Mouse (Mus musculus) CH12.LX (cell line): ENCODE results near the gene Gzma. TPM values are rescaled to one million over a fixed set of nuclear protein-coding genes. Genes with fewer than 3 reads are reported as not detected.

Experiments used
- DNase-seq: peaks from one replicate; pipeline ENCODE4 v3.0.0-alpha.2; 2013; ENCODE audit errors: extremely low read depth
- H3K27ac ChIP-seq: 2 replicates; pipeline ENCODE4 v1.5.1; 2012; ENCODE audit warnings: low read depth, mild to moderate bottlenecking, control low read depth, moderate library complexity; ENCODE audit not compliant: insufficient read depth
- H3K27me3 ChIP-seq: replicated peaks from 2 replicates; pipeline ENCODE3; 2012; ENCODE audit warnings: inconsistent platforms
- H3K36me3 ChIP-seq, 2 experiments: replicated peaks in 1 of 2; 2 replicates each; pipeline versions ENCODE3 to v1.6.1; 2012; ENCODE audit warnings: inconsistent platforms in 1 of 2, low read length in 1 of 2, mild to moderate bottlenecking in 1 of 2, mixed read lengths in 1 of 2, moderate library complexity in 1 of 2; ENCODE audit not compliant: control insufficient read depth in 1 of 2, insufficient read depth in 1 of 2
- H3K4me1 ChIP-seq, 2 experiments: 2 replicates each; pipeline ENCODE4 v1.6.1; 2012; ENCODE audit warnings: inconsistent platforms in 1 of 2, moderate library complexity in 1 of 2; ENCODE audit not compliant: insufficient read depth in 2 of 2, control insufficient read depth in 1 of 2
- H3K4me2 ChIP-seq: 2 replicates; pipeline ENCODE4 v1.6.1; 2012; ENCODE audit warnings: low read depth, mild to moderate bottlenecking, control low read depth; ENCODE audit not compliant: poor library complexity, insufficient read depth, severe bottlenecking
- H3K4me3 ChIP-seq, 3 experiments: fragments of 150-350 bp in 1 of 3; sonication (generic) in 1 of 3; replicated peaks in 1 of 3; 2 replicates each; pipeline versions ENCODE3 to v1.5.1; 2011 to 2012; ENCODE audit warnings: low read depth in 2 of 3, low read length in 2 of 3, mild to moderate bottlenecking in 2 of 3, moderate library complexity in 2 of 3, control low read depth in 1 of 3, improper control_type of control experiment in 1 of 3, inconsistent platforms in 1 of 3, mixed read lengths in 1 of 3; ENCODE audit not compliant: poor library complexity in 1 of 3
- H3K79me2 ChIP-seq: replicated peaks from 2 replicates; pipeline ENCODE4 v1.6.1; 2012; ENCODE audit warnings: mild to moderate bottlenecking, moderate library complexity; ENCODE audit not compliant: control insufficient read depth, poor library complexity, insufficient read depth, severe bottlenecking; ENCODE audit errors: extremely low read depth
- H3K9ac ChIP-seq: 2 replicates; pipeline ENCODE4 v1.6.1; 2012; ENCODE audit warnings: low read depth, mild to moderate bottlenecking, control low read depth, moderate library complexity; ENCODE audit not compliant: insufficient read depth
- H3K9me3 ChIP-seq: replicated peaks from 2 replicates; pipeline ENCODE3; 2012; ENCODE audit warnings: low read length, inconsistent platforms, mixed read lengths
- BHLHE40 ChIP-seq: IDR thresholded peaks from 2 replicates; pipeline ENCODE4 v1.6.1; 2011; ENCODE audit warnings: mild to moderate bottlenecking, low read depth, low read length, improper control_type of control experiment
- CHD1 ChIP-seq: IDR thresholded peaks from 2 replicates; pipeline ENCODE4 v1.6.1; 2012; ENCODE audit warnings: low read depth, low read length, improper control_type of control experiment, inconsistent platforms
- CHD2 ChIP-seq: IDR thresholded peaks from 2 replicates; pipeline ENCODE4 v1.6.1; 2011; ENCODE audit warnings: low read length, improper control_type of control experiment
- E2F4 ChIP-seq: IDR thresholded peaks from 2 replicates; pipeline ENCODE4 v1.6.1; 2011; ENCODE audit warnings: low read depth, low read length, improper control_type of control experiment; ENCODE audit not compliant: insufficient replicate concordance
- EP300 ChIP-seq: IDR thresholded peaks from 2 replicates; pipeline ENCODE4 v1.6.1; 2011; ENCODE audit warnings: low read length, improper control_type of control experiment
- IRF4 ChIP-seq: IDR thresholded peaks from 2 replicates; pipeline ENCODE4 v1.6.1; 2014; ENCODE audit warnings: low read depth, mild to moderate bottlenecking, inconsistent platforms, low read length, improper control_type of control experiment
- JUND ChIP-seq: conservative IDR thresholded peaks from 2 replicates; pipeline ENCODE4 v1.6.1; 2011; ENCODE audit warnings: low read depth, low read length, improper control_type of control experiment
- MAFK ChIP-seq: IDR thresholded peaks from 2 replicates; pipeline ENCODE4 v1.6.1; 2011; ENCODE audit warnings: low read length, improper control_type of control experiment; ENCODE audit not compliant: insufficient replicate concordance
- MAX ChIP-seq: IDR thresholded peaks from 2 replicates; pipeline ENCODE4 v1.6.1; 2011; ENCODE audit warnings: low read length, improper control_type of control experiment
- MAZ ChIP-seq: IDR thresholded peaks from 2 replicates; pipeline ENCODE4 v1.6.1; 2012; ENCODE audit warnings: low read depth, mild to moderate bottlenecking, inconsistent platforms, low read length, improper control_type of control experiment, moderate library complexity
- MEF2A ChIP-seq: IDR thresholded peaks from 2 replicates; pipeline ENCODE4 v1.6.1; 2014; ENCODE audit warnings: low read depth, mild to moderate bottlenecking, inconsistent platforms, low read length, improper control_type of control experiment, borderline replicate concordance
- MXI1 ChIP-seq: IDR thresholded peaks from 2 replicates; pipeline ENCODE4 v1.6.1; 2011; ENCODE audit warnings: mild to moderate bottlenecking, low read depth, low read length, improper control_type of control experiment
- NRF1 ChIP-seq: IDR thresholded peaks from 2 replicates; pipeline ENCODE4 v1.6.1; 2014; ENCODE audit warnings: low read depth, mild to moderate bottlenecking, inconsistent platforms, low read length, improper control_type of control experiment, moderate library complexity
- POLR2A ChIP-seq: IDR thresholded peaks from 2 replicates; pipeline ENCODE4 v1.6.1; 2011; ENCODE audit warnings: low read depth, mild to moderate bottlenecking, improper control_type of control experiment, low read length
- POLR2AphosphoS2 ChIP-seq: IDR thresholded peaks from 2 replicates; pipeline ENCODE4 v1.6.1; 2011; ENCODE audit warnings: low read depth, low read length, improper control_type of control experiment
- RAD21 ChIP-seq: IDR thresholded peaks from 2 replicates; pipeline ENCODE4 v1.6.1; 2011; ENCODE audit warnings: low read depth, mild to moderate bottlenecking, low read length, improper control_type of control experiment, moderate library complexity
- RCOR1 ChIP-seq: conservative IDR thresholded peaks from 2 replicates; pipeline ENCODE4 v1.6.1; 2012; ENCODE audit warnings: low read depth, mild to moderate bottlenecking, inconsistent platforms, low read length, improper control_type of control experiment
- SMC3 ChIP-seq: IDR thresholded peaks from 2 replicates; pipeline ENCODE4 v1.6.1; 2011; ENCODE audit warnings: low read depth, low read length, improper control_type of control experiment
- UBTF ChIP-seq: IDR thresholded peaks from 2 replicates; pipeline ENCODE4 v1.6.1; 2012; ENCODE audit warnings: low read depth, mild to moderate bottlenecking, inconsistent platforms, low read length, improper control_type of control experiment, moderate library complexity
- USF1 ChIP-seq: IDR thresholded peaks from 2 replicates; pipeline ENCODE4 v1.6.1; 2014; ENCODE audit warnings: low read depth, mild to moderate bottlenecking, inconsistent platforms, low read length, improper control_type of control experiment
- ZC3H11A ChIP-seq: IDR thresholded peaks from 2 replicates; pipeline ENCODE4 v1.6.1; 2012; ENCODE audit warnings: low read depth, mild to moderate bottlenecking, inconsistent platforms, low read length, improper control_type of control experiment
- ZMIZ1 ChIP-seq: IDR thresholded peaks from 2 replicates; pipeline ENCODE4 v1.6.1; 2012; ENCODE audit warnings: low read depth, mild to moderate bottlenecking, inconsistent platforms, low read length, improper control_type of control experiment
- dilution Hi-C: fragments of 300-500 bp; cut with MboI; formaldehyde crosslinking; loops from 2 replicates; pipeline ENCODE4 v1.14.3; 2020; ENCODE audit warnings: low sequenced_read_pairs; ENCODE audit not compliant: extremely low pct_unique_long_range_greater_than_20kb, extremely low pct_ligation_motif_present
- in situ Hi-C: fragments of 300-500 bp; cut with MboI; formaldehyde crosslinking; loops from 3 replicates; pipeline ENCODE4 v1.14.3; 2019; ENCODE audit warnings: low sequenced_read_pairs, low pct_ligation_motif_present, low pct_unique_long_range_greater_than_20kb, mixed read lengths
- polyA plus RNA-seq: library from polyadenylated mRNA; unstranded; fragments of >175 nt; gene quantifications from 2 replicates; pipeline ENCODE4 v1.2.1, GENCODE M21; 2012; ENCODE audit warnings: low read depth; ENCODE audit not compliant: insufficient read length
- total RNA-seq, 2 experiments: library from RNA; depleted of rRNA; stranded (reverse); fragments of 300-350 nt in 1 of 2; fragments of >200 nt in 1 of 2; gene quantifications; 2 replicates each; pipeline ENCODE4 v1.2.3; 2012 to 2014

Gene Gzma
- total and polyA plus RNA-seq, 3 experiments, result not detected

GRCm38 (mm10) chr13:113090489-113090888, 10.3 kb downstream of the Gzma start:
- no peaks in the 10 kb centered on the region for H3K36me3 ChIP-seq
- dilution Hi-C loops, result no loop called here
- H3K27ac ChIP-seq, result no peak overlapping the region
- TF ChIP-seq CHD1 (no peak), ZC3H11A (no peak), MEF2A (no peak), MAZ (no peak), RAD21 (no peak), USF1 (no peak), UBTF (no peak), E2F4 (no peak), JUND (no peak), MAX (no peak), MAFK (no peak), POLR2A (no peak), SMC3 (no peak), BHLHE40 (no peak), POLR2AphosphoS2 (no peak), ZMIZ1 (no peak), NRF1 (no peak)
- in situ Hi-C loops, result no loop called here
- no peaks in the 10 kb centered on the region for H3K79me2 ChIP-seq
- no peaks in the 10 kb centered on the region for H3K27me3 ChIP-seq
- H3K4me1 ChIP-seq, result no peaks in the 10 kb centered on the region
- no peak overlapping the region for H3K9ac ChIP-seq
- no peak overlapping the region for H3K4me2 ChIP-seq
- H3K4me3 ChIP-seq, result no peak overlapping the region
- no peaks in the 10 kb centered on the region for H3K9me3 ChIP-seq
- DNase-seq, result no peak

GRCm38 (mm10) chr13:113087226-113088017, 13.4 kb downstream of the Gzma start:
- Histone ChIP-seq H3K9ac (no peak overlapping the region), H3K27ac (no peak overlapping the region), H3K27me3 (no peaks in the 10 kb centered on the region), H3K4me1 (no peaks in the 10 kb centered on the region), H3K9me3 (no peaks in the 10 kb centered on the region), H3K4me3 (no peak overlapping the region), H3K79me2 (no peaks in the 10 kb centered on the region), H3K36me3 (no peaks in the 10 kb centered on the region), H3K4me2 (no peak overlapping the region)
- DNase-seq, result no peak
- dilution Hi-C loops, result no loop called here
- in situ Hi-C loops, result no loop called here
- TF ChIP-seq E2F4 (no peak), POLR2A (no peak), MEF2A (no peak), EP300 (no peak), BHLHE40 (no peak), RAD21 (no peak), CHD2 (no peak), NRF1 (no peak), RCOR1 (no peak), MAZ (no peak), ZMIZ1 (no peak), IRF4 (no peak), MXI1 (no peak)
